Mouse (Mus musculus) testis, adult 2 months (tissue): ENCODE results near the gene Gm3542. TPM values are rescaled to one million over a fixed set of nuclear protein-coding genes. Genes with fewer than 3 reads are reported as not detected.
"Not testable (repeated sequence)": the region's sequence is repeated elsewhere in the genome, so short reads cannot be mapped to it uniquely, and the experiment has no call there.

Source experiments
- H3K27ac ChIP-seq: fragments of 200-500 bp; 2 replicates; pipeline ENCODE4 v1.5.1; 2012; ENCODE audit warnings: low read depth, low read length; ENCODE audit not compliant: control insufficient read depth, insufficient read depth
- H3K27me3 ChIP-seq: fragments of 200-500 bp; 2 replicates; pipeline ENCODE4 v1.6.1; 2012; ENCODE audit warnings: mild to moderate bottlenecking, low read length, moderate library complexity; ENCODE audit not compliant: control insufficient read depth, insufficient read depth
- H3K36me3 ChIP-seq: fragments of 200-500 bp; 2 replicates; pipeline ENCODE4 v1.6.1; 2012; ENCODE audit warnings: mild to moderate bottlenecking, low read length; ENCODE audit not compliant: control insufficient read depth, insufficient read depth
- H3K4me1 ChIP-seq: fragments of 200-500 bp; 2 replicates; pipeline ENCODE4 v1.6.1; 2012; ENCODE audit warnings: low read length; ENCODE audit not compliant: control insufficient read depth, insufficient read depth
- H3K4me3 ChIP-seq: fragments of 200-500 bp; 2 replicates; pipeline ENCODE4 v1.5.1; 2012; ENCODE audit warnings: low read depth, mild to moderate bottlenecking, low read length, moderate library complexity, mixed read lengths; ENCODE audit not compliant: control insufficient read depth
- polyA plus RNA-seq: library from polyadenylated mRNA; depleted of rRNA; stranded (reverse); fragments of >200 nt; gene quantifications from 2 replicates; pipeline ENCODE4 v1.2.3, GENCODE M21; 2012; rRNA removed

Gm3542 gene
- polyA plus RNA-seq, result 0.94 and 1.3 TPM in 2 replicates

- H3K27ac ChIP-seq, H3K27me3 ChIP-seq: not testable (repeated sequence)
Observed at GRCm38 (mm10) chr14:5334828-5335227, at the start of gene Gm3542. Gm3542 (minus strand) TSS chr14:5334928.

More at GRCm38 (mm10) chr14:5334828-5335227, at the start of gene Gm3542:
- not testable (repeated sequence) for H3K4me1 ChIP-seq, H3K36me3 ChIP-seq, H3K4me3 ChIP-seq

Other genes starting within 250 kb of the Gm3542 start
- 12.9 and 13.5 TPM in 2 replicates for gene Gm8279, start 203.4 kb downstream of the Gm3542 start, polyA plus RNA-seq
- gene Gm3317, start 170.4 kb downstream of the Gm3542 start, polyA plus RNA-seq, result not detected in 2 replicates
- not detected in 2 replicates for gene Gm8271, start 149.1 kb downstream of the Gm3542 start, polyA plus RNA-seq
- 1.6 and 1.9 TPM in 2 replicates for gene Gm3526, start 74.3 kb downstream of the Gm3542 start, polyA plus RNA-seq
- gene Gm3500, start 54.1 kb upstream of the Gm3542 start, polyA plus RNA-seq, result 0.05 and 0.23 TPM in 2 replicates
- gene Gm3194, start 120.5 kb upstream of the Gm3542 start, polyA plus RNA-seq, result 2.2 and 2.4 TPM in 2 replicates
- gene Gm8246, start 142.9 kb upstream of the Gm3542 start, polyA plus RNA-seq, result 0.31 and 0.65 TPM in 2 replicates
- not detected in 2 replicates for gene Gm3187, start 149.3 kb upstream of the Gm3542 start, polyA plus RNA-seq
- 1.1 and 1.3 TPM in 2 replicates for gene Gm3488, start 166.7 kb upstream of the Gm3542 start, polyA plus RNA-seq
- 0.23 and 0.26 TPM in 2 replicates for gene Gm3532, start 203.6 kb upstream of the Gm3542 start, polyA plus RNA-seq